Mouse (Mus musculus): Measurements from ENCODE around the gene Rapgef3.
A peak's percentile ranks its signal among the peaks of the same experiment; 100 is the strongest.

Gene Rapgef3

GRCm38 (mm10) chr15:97767280-97768186, at the start of gene Rapgef3:
Gene Rapgef3, minus strand, starts transcription at chr15:97767972.
- peak; percentile 93 for DNase-seq

GRCm38 (mm10) chr15:97816199-97816994, 48.6 kb upstream of the Rapgef3 start:
- DNase-seq, result no peak

- no peak for DNase-seq
Measured at GRCm38 (mm10) chr15:97815254-97815653, 47.5 kb upstream of the Rapgef3 start.

GRCm38 (mm10) chr15:97814703-97815102, 46.9 kb upstream of the Rapgef3 start:
- no peak for DNase-seq

GRCm38 (mm10) chr15:97813452-97814204, 45.9 kb upstream of the Rapgef3 start:
- DNase-seq, result peak; percentile 70

- DNase-seq, result no peak
Measured at GRCm38 (mm10) chr15:97812875-97813274, 45.1 kb upstream of the Rapgef3 start.

GRCm38 (mm10) chr15:97812126-97812525, 44.4 kb upstream of the Rapgef3 start:
- DNase-seq, result peak; percentile 69

- no peak for DNase-seq
Measured at GRCm38 (mm10) chr15:97811307-97811706, 43.5 kb upstream of the Rapgef3 start.

- no peak for DNase-seq
Measured at GRCm38 (mm10) chr15:97810399-97810798, 42.6 kb upstream of the Rapgef3 start.

- DNase-seq, result peak; percentile 77
Measured at GRCm38 (mm10) chr15:97809942-97810341, 42.2 kb upstream of the Rapgef3 start.

GRCm38 (mm10) chr15:97809206-97809605, 41.4 kb upstream of the Rapgef3 start:
- no peak for DNase-seq

- no peak for DNase-seq
Measured at GRCm38 (mm10) chr15:97808532-97808931, 40.8 kb upstream of the Rapgef3 start.

- no peak for DNase-seq
Measured at GRCm38 (mm10) chr15:97807867-97808266, 40.1 kb upstream of the Rapgef3 start.

- DNase-seq, result no peak
Measured at GRCm38 (mm10) chr15:97802575-97802974, 34.8 kb upstream of the Rapgef3 start.

- no peak for DNase-seq
Measured at GRCm38 (mm10) chr15:97801811-97802210, 34.0 kb upstream of the Rapgef3 start.

- DNase-seq, result no peak
Measured at GRCm38 (mm10) chr15:97800853-97801252, 33.1 kb upstream of the Rapgef3 start.

- DNase-seq, result no peak
Measured at GRCm38 (mm10) chr15:97799446-97799845, 31.7 kb upstream of the Rapgef3 start.

- no peak for DNase-seq
Measured at GRCm38 (mm10) chr15:97798134-97798533, 30.4 kb upstream of the Rapgef3 start.

GRCm38 (mm10) chr15:97796674-97797310, 29.0 kb upstream of the Rapgef3 start:
- no peak for DNase-seq

- no peak for DNase-seq
Measured at GRCm38 (mm10) chr15:97795559-97796235, 27.9 kb upstream of the Rapgef3 start.

- no peak for DNase-seq
Measured at GRCm38 (mm10) chr15:97794268-97794667, 26.5 kb upstream of the Rapgef3 start.

Data from kidney, postnatal 10 days (tissue).